Comparison of ENCODE assay signal across 8 mouse cellular contexts in genomic region chr1:63110536-63111285, GRCm38 (mm10). TPM values are rescaled to one million over a fixed set of nuclear protein-coding genes. Genes with fewer than 3 reads are reported as not detected.
DNase-seq lines count a peak whose midpoint lies in the region; ATAC-seq and TF ChIP-seq lines count a peak whose summit lies in the region.

No protein-coding gene starts in this region.

- peak; percentile 64 for TF ChIP-seq CTCF in layer of hippocampus, adult 2 months (conservative IDR thresholded peaks at IDR 0.05)
- TF ChIP-seq CTCF in intestine, postnatal 0 days (IDR thresholded peaks at IDR 0.05; ENCODE audit: low read depth): peak; percentile 68

- WGBS in intestine, postnatal 0 days: 52% methylated on average over 7 of the region's 7 CpGs
- 40% methylated on average over 7 of the region's 7 CpGs for WGBS in midbrain, embryonic 16.5 days

- H3K36me3 ChIP-seq in intestine, postnatal 0 days (ENCODE audit: control insufficient read depth, insufficient read depth): no peaks in the 10 kb centered on the region
- no peaks in the 10 kb centered on the region for H3K36me3 ChIP-seq in midbrain, embryonic 16.5 days (ENCODE audit: control insufficient read depth, insufficient read depth, low read length)

- H3K4me3 ChIP-seq in layer of hippocampus, adult 2 months: no peak overlapping the region
- no peak overlapping the region for H3K4me3 ChIP-seq in intestine, postnatal 0 days (ENCODE audit: low read depth, low read length)
- H3K4me3 ChIP-seq in midbrain, embryonic 16.5 days (ENCODE audit: low read depth, low read length): no peak overlapping the region

- DNase-seq in layer of hippocampus, adult 2 months (ENCODE audit: low spot score in 2 of 2): no peak
- no peak for DNase-seq in layer of hippocampus, postnatal 14 days (ENCODE audit: low spot score in 2 of 2)
- DNase-seq in Muller cell, postnatal 12 days (ENCODE audit: inconsistent ontology term): peak; percentile 7
- peak; percentile 49 to 80 for DNase-seq in cerebellum, postnatal 14 days
- DNase-seq in frontal cortex, postnatal 14 days (ENCODE audit: low spot score in 2 of 2): no peak

- H3K27me3 ChIP-seq in intestine, postnatal 0 days (replicated peaks; ENCODE audit: control insufficient read depth, insufficient read depth, low read length): no peaks in the 10 kb centered on the region
- H3K27me3 ChIP-seq in midbrain, embryonic 16.5 days (ENCODE audit: control insufficient read depth, insufficient read depth, low read depth, low read length): no peaks in the 10 kb centered on the region

- no peak for ATAC-seq in intestine, postnatal 0 days
- ATAC-seq in midbrain, embryonic 16.5 days: no peak
- ATAC-seq in megakaryocyte, adult 5-6 weeks (ENCODE audit: poor library complexity, severe bottlenecking): no peak

- H3K27ac ChIP-seq in layer of hippocampus, adult 2 months: 0 out of 2 replicates have a peak overlapping the region, but pooled peaks have one; percentile 18
- no peak overlapping the region for H3K27ac ChIP-seq in intestine, postnatal 0 days (ENCODE audit: low read depth, low read length)
- H3K27ac ChIP-seq in midbrain, embryonic 16.5 days (ENCODE audit: low read length): 0 out of 2 replicates have a peak overlapping the region, but pooled peaks have one; percentile 41

- H3K9ac ChIP-seq in intestine, postnatal 0 days (ENCODE audit: low read depth, low read length): no peak overlapping the region
- H3K9ac ChIP-seq in midbrain, embryonic 16.5 days (ENCODE audit: low read depth, low read length): no peak overlapping the region

- H3K4me1 ChIP-seq in intestine, postnatal 0 days (replicated peaks; ENCODE audit: control insufficient read depth, insufficient read depth, low read length): peaks cover 8% of the 10 kb centered on the region
- peaks cover 25% of the 10 kb centered on the region for H3K4me1 ChIP-seq in midbrain, embryonic 16.5 days (ENCODE audit: control insufficient read depth, insufficient read depth, low read length)

- H3K9me3 ChIP-seq in intestine, postnatal 0 days (ENCODE audit: control insufficient read depth): no peaks in the 10 kb centered on the region
- no peaks in the 10 kb centered on the region for H3K9me3 ChIP-seq in midbrain, embryonic 16.5 days (replicated peaks; ENCODE audit: control insufficient read depth, low read length, poor library complexity, severe bottlenecking)

- H3K4me2 ChIP-seq in intestine, postnatal 0 days (replicated peaks; ENCODE audit: low read depth): no peak overlapping the region
- H3K4me2 ChIP-seq in midbrain, embryonic 16.5 days (ENCODE audit: low read length): no peak overlapping the region; the same call in 1 of the 2 replicates

RNA-seq across cellular contexts. Expression of gene Ino80d, which starts 3.8 kb away (rescaled TPM):
- 10 to 100 TPM; 32.9 to 33.0 TPM for total RNA-seq in layer of hippocampus, adult 2 months (2021)
- total RNA-seq in layer of hippocampus, postnatal 14 days (2021): 10 to 100 TPM; 27.2 to 28.9 TPM
- polyA plus RNA-seq in intestine, postnatal 0 days (2015; fragmentation: Nextera tagmentation; extraction: Ambion mirVana): 5.7 and 6.7 TPM in 2 replicates
- polyA plus RNA-seq in midbrain, embryonic 16.5 days (2015; fragmentation: Nextera tagmentation; extraction: Ambion mirVana): 8.9 and 9.6 TPM in 2 replicates
- total RNA-seq in megakaryocyte, adult 5-6 weeks (2015): 35.5 and 36.0 TPM in 2 replicates
- 13.8 and 19.9 TPM in 2 replicates for total RNA-seq in megakaryocyte, adult 5-6 weeks (2017)

Comparison
In these comparisons a context has a peak if more than half of its experiments do, and no peak if none do; other contexts are left out.
1. DNase-seq: peak in Muller cell, postnatal 12 days (single experiment) and cerebellum, postnatal 14 days (2 of 2); none in layer of hippocampus, adult 2 months (0 of 2), layer of hippocampus, postnatal 14 days (0 of 2) and frontal cortex, postnatal 14 days (0 of 2).